Mouse (Mus musculus) thymus, adult 18-20 months (tissue): Measurements from ENCODE around the gene Wnt3.

ENCODE experiments used
- DNase-seq, 2 experiments: peaks; one replicate each; pipeline ENCODE4 v3.0.0; 2022; ENCODE audit warnings: mixed read lengths in 2 of 2

Wnt3 gene

DNA sequence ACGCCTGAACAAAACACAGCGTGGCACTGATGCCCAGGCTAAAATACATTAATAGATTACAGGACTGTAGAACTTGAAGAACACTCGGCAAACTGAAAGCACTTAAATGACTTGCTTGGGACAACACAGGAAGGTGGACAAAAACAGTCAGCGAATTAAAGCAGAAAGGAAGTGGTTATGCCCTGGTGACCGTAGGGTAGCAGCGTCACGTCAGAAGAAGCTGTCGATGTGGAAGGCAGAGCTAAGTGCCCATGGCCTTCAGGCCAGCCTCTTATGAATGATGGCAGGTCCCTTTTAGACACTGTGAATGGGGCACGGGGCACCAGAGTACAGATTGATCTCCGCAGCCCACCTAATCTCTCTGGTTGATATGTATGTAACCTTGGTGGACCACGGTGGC is 74.3 kb downstream of the Wnt3 start:
- no peak for DNase-seq

DNA sequence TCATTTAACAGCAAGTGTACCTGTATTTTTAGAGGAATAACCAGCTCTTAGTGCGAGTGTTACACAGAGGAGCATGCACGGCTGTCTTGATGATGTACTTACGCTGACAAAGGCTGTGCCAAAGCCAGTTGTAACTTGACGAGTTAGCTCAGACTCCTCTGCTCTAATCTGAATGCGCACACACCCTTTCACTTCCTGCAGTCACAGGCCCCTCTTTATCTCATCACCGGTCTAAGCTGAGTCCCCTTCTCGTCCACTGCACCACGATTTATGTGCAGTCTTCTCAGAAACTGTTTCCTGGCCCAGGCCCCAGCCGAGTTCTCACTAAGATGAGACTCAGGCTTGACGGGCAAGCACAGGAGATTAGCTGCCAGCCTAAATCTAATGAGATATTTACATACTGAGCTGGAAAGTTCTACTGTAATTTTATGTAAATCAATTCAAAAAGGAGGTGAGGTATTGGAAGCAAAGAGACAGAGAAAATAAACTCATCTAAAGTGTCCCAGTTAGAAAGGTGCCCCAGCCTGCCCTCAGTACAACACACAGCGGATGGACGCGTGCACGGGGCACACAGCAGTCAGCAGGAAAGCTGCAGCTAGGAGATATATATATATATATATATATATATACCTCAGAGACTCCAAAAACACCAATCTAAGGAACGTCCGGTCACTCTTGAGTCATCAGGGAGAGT is 78.8 kb downstream of the Wnt3 start:
- no peak for DNase-seq

DNA sequence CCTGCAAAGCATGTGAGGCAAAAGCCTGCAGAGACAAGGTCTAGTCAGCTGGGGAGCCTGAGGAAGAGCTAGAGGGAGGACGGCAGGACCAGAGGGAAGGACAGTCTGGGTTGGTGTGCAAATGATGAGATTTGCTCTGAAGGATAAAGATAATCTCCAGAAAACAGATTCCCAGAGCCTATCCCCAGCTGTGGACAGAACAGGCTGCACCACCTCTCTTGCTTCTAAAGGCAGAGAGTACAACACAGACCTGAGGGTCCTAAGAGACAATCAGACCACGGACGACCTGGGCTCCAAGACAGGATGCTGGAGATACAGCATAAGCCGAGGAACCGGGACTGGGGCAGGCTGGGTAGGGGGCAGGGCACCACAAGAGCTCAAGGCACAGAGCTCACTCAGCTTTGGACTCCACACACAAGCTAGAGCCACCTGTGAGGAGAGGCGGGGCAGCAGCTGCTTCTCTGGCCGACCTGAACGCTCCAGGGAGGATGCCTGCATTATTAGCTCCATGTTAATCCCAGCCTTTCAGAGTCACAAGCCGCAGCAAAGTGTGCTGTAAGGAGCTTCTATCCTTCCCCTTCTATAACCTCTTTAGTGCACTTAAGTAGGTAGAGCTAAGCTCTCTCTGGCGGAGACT is 79.5 kb downstream of the Wnt3 start:
- DNase-seq = no peak

DNA sequence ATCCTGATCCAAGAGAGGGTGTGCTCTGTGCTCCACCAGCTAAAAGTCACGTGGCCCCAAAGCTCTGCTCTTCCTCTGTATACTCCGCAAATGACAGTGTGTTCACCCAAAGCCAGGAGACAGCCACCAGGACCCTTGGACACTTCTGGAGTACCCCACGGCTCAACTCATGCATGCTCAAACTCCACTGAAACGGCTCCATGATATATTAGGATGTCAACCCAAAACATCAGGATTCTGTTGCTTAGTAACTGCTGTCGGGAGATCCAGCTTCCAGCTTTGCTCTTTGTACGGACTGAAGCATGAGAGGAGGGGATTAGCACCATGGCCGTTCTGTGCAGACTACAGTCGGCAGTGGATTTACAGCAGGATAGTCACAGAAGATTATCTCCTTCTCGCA is 80.3 kb downstream of the Wnt3 start:
- no peak for DNase-seq

DNA sequence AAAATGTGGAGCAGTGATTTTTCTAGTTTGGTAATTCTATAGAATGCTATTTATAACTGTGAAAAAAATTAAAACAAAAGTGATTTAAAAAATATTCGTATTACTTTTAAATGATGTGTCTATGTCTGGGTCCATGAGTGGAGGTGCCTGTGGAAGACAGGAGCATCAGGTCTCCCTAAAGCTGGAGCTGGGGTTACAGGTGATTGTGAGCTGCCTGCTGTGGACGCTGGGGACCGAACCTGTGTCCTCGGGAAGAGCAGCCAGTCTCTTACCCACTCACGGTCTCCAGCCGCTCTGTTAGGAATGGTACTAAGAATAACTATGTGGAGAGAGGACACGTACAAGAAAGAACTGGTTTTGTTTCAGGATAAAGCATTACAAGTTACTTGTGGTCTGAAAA is 82.7 kb downstream of the Wnt3 start:
- no peak for DNase-seq

DNA sequence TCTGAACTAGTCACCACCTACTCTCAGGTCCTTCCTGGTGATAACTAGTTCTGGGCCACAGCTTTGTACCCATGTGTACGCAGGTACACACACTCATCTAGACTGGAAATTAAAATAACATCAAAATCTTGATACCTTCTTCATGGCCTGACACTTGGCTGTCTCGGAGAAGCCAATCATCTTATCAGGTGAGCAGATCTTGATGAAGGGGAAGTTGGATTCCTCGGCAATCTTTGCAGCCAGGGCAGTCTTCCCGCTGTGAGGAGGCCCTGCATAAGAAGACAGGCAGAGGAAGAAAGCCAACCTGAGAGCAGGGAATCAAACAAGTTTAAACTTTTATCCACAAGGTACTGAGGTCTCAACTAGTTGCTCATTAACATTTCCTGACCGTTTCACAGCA is 84.8 kb downstream of the Wnt3 start:
- no peak for DNase-seq

DNA sequence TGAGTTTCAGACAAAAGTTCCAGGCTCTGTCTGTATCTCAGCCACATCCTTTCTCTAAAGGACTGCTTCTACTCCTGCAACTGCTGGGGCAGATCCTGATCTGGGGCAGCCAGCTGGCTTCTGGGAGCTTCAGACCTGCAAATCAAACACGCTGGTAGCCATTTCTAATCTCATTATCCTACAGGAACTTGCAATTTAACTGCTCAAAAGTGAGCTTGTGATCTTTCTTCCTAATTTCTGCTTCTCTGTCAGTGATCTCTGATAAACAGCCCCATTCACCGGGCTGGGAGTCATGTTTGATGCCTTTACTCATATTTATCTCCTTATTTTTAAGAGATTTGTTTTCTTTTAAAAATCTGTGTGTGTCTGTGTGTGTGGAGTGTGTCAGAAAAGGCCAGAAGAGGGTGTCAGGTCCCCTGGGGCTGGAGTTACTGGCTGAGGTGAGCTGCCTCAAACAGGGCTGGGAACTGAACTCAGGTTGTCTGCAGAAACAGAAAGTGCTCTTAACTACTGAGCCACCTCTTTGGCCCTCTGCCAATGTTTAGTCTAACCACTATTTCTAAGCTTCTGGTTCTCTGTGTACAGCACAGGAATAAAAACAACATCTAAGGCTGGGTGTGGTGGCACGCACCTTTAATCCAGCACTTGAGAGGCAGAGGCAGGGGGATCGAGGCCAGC is 86.1 kb downstream of the Wnt3 start:
- no peak for DNase-seq

DNA sequence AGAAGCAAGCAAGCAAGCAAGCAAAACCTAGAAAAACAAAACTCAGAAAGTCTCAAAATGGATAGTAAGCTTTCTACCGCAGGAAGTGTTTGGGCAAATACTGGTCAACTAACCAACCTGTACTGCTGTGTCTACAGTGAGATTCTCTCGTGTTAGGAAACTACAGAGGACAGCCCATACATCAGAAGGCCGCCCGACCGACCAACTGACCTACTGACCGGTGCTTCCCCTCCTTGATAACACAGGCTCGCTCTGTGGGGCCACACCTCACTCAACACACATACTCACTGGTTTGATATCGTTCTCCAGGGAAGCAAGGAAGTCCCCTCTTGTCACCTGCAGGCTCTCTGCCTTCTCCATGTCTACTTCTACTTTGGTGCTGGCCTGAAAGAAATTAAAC is 89.0 kb downstream of the Wnt3 start:
- no peak for DNase-seq

DNA sequence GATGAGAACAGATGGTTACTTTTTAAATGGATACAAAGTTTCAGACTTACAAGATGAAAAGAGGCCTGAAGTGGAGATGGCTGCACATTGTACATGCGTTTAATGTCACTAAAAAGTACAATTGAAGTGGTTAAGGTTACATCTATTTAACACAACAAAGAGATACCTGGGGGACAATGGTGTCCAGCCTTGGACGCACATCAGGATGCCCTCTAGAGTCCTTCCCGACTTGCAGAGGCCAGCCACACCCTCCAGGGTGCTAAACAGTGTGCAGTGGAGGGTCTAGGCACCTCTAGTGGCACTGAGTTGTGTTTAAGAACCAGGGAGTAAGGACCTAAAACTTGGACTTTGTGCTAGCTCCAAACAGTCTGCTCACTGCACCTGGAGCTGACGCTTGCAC is 90.5 kb downstream of the Wnt3 start:
- no peak for DNase-seq

DNA sequence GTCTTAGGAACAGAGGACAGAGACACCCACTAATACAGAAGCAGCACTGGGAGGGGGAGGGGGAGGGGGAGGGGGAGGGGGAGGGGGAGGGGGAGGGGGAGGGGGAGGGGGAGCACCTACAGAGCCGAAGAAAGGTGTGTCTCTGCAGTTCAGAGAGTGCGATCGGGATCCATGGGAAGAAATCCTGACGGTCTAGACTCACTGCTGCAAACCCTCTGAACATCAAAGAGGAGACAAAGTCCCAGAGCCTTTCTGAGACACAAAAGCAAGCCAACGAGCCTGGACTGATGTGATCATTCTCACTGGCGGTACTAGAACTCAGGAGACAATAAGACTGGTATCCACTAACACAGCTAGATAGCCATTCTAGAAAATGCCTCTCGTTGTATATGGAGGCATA is 91.4 kb downstream of the Wnt3 start:
- no peak for DNase-seq
